Comparison of ENCODE assay signal across 10 mouse cellular contexts in genomic region chr11:60232441-60233058, GRCm38 (mm10). TPM values are rescaled to one million over a fixed set of nuclear protein-coding genes. Genes with fewer than 3 reads are reported as not detected.
A peak's percentile ranks its signal among the peaks of the same experiment; 100 is the strongest.
DNase-seq lines count a peak whose midpoint lies in the region; ATAC-seq lines count a peak whose summit lies in the region.
"Had no signal": no experiment of that assay in that cellular context is flagged by ENCODE, and none has a peak within 500 bp of the region (broad histone marks: within the 10 kb centered on the region; RNA-seq: fewer than 3 reads in every experiment).

No protein-coding gene starts in this region.

- 75% methylated on average over 14 of the region's 14 CpGs for WGBS in forebrain, embryonic 10.5 days
- 81% methylated on average over 14 of the region's 14 CpGs for WGBS in forebrain, embryonic 13.5 days
- 63% methylated on average over 14 of the region's 14 CpGs for WGBS in kidney, embryonic 16.5 days
- WGBS in kidney, embryonic 15.5 days: 67% methylated on average over 14 of the region's 14 CpGs
- WGBS in limb, embryonic 15.5 days: 71% methylated on average over 14 of the region's 14 CpGs

- no peaks in the 10 kb centered on the region for H3K36me3 ChIP-seq in forebrain, embryonic 10.5 days (replicated peaks)
- H3K36me3 ChIP-seq in forebrain, embryonic 13.5 days (ENCODE audit: poor library complexity, severe bottlenecking): peaks cover 35% of the 10 kb centered on the region
- H3K36me3 ChIP-seq in kidney, embryonic 16.5 days (ENCODE audit: insufficient read depth, low read length): 0 out of 2 replicates have a peak, but pooled peaks cover 7% of the 10 kb centered on the region
- H3K36me3 ChIP-seq in kidney, embryonic 15.5 days: peaks cover 18% of the 10 kb centered on the region; the same call in 1 of the 2 replicates
- H3K36me3 ChIP-seq in limb, embryonic 15.5 days: peaks cover 32% of the 10 kb centered on the region

- no peak overlapping the region for H3K9ac ChIP-seq in forebrain, embryonic 13.5 days
- H3K9ac ChIP-seq in kidney, embryonic 16.5 days (replicated peaks; ENCODE audit: low read length): 0 out of 2 replicates have a peak overlapping the region, but pooled peaks have one; percentile 22
- no peak overlapping the region for H3K9ac ChIP-seq in kidney, embryonic 15.5 days
- H3K9ac ChIP-seq in limb, embryonic 15.5 days: no peak overlapping the region
- H3K9ac ChIP-seq: hindbrain, embryonic 14.5 days had no signal

- no peak for ATAC-seq in forebrain, embryonic 13.5 days
- no peak for ATAC-seq in kidney, embryonic 16.5 days (ENCODE audit: low FRiP score, low TSS enrichment)
- no peak for ATAC-seq in kidney, embryonic 15.5 days (replicated peaks; ENCODE audit: low FRiP score)
- ATAC-seq in limb, embryonic 15.5 days (ENCODE audit: insufficient number of reproducible peaks, low FRiP score, low TSS enrichment, low read depth): no peak

- peaks cover 36% of the 10 kb centered on the region for H3K4me1 ChIP-seq in forebrain, embryonic 10.5 days
- peaks cover 8% of the 10 kb centered on the region for H3K4me1 ChIP-seq in forebrain, embryonic 13.5 days
- peaks cover 22% of the 10 kb centered on the region for H3K4me1 ChIP-seq in kidney, embryonic 16.5 days (ENCODE audit: insufficient read depth, low read length)
- H3K4me1 ChIP-seq in kidney, embryonic 15.5 days: peaks cover 41% of the 10 kb centered on the region
- H3K4me1 ChIP-seq in limb, embryonic 15.5 days: peaks cover 36% of the 10 kb centered on the region

- H3K27me3 ChIP-seq in forebrain, embryonic 10.5 days (ENCODE audit: poor library complexity, severe bottlenecking): no peaks in the 10 kb centered on the region
- H3K27me3 ChIP-seq in forebrain, embryonic 13.5 days: no peaks in the 10 kb centered on the region
- no peaks in the 10 kb centered on the region for H3K27me3 ChIP-seq in kidney, embryonic 16.5 days (ENCODE audit: insufficient read depth, low read length)
- no peaks in the 10 kb centered on the region for H3K27me3 ChIP-seq in kidney, embryonic 15.5 days
- H3K27me3 ChIP-seq in limb, embryonic 15.5 days: no peaks in the 10 kb centered on the region

- intact Hi-C loops in gastrocnemius, postnatal 14 days (cut with DNase I; ENCODE audit: low total_unique reads): no loop called here

- H3K27ac ChIP-seq in forebrain, embryonic 10.5 days: peak overlapping the region; percentile 45
- no peak overlapping the region for H3K27ac ChIP-seq in forebrain, embryonic 13.5 days
- H3K27ac ChIP-seq in kidney, embryonic 16.5 days (ENCODE audit: low read length): no peak overlapping the region
- H3K27ac ChIP-seq in kidney, embryonic 15.5 days: no peak overlapping the region
- peak overlapping the region; percentile 54 for H3K27ac ChIP-seq in limb, embryonic 15.5 days
- H3K27ac ChIP-seq: hindbrain, embryonic 14.5 days had no signal

- no peaks in the 10 kb centered on the region for H3K9me3 ChIP-seq in forebrain, embryonic 10.5 days
- no peaks in the 10 kb centered on the region for H3K9me3 ChIP-seq in forebrain, embryonic 13.5 days (replicated peaks)
- H3K9me3 ChIP-seq in kidney, embryonic 16.5 days (ENCODE audit: low read length): no peaks in the 10 kb centered on the region
- H3K9me3 ChIP-seq in kidney, embryonic 15.5 days (replicated peaks): no peaks in the 10 kb centered on the region
- no peaks in the 10 kb centered on the region for H3K9me3 ChIP-seq in limb, embryonic 15.5 days

- H3K4me3 ChIP-seq in forebrain, embryonic 10.5 days: no peak overlapping the region
- H3K4me3 ChIP-seq in forebrain, embryonic 13.5 days: no peak overlapping the region
- no peak overlapping the region for H3K4me3 ChIP-seq in kidney, embryonic 16.5 days (ENCODE audit: low read length)
- no peak overlapping the region for H3K4me3 ChIP-seq in kidney, embryonic 15.5 days (replicated peaks)
- no peak overlapping the region for H3K4me3 ChIP-seq in limb, embryonic 15.5 days

- no peak for DNase-seq in forebrain, embryonic 10.5 days (ENCODE audit: extremely low spot score, low spot score)
- DNase-seq in CD4-positive, CD25-positive, alpha-beta regulatory T cell, adult 2 months (ENCODE audit: low read depth, low spot score): peak; percentile 31
- no peak for DNase-seq in spleen, postnatal 14 days (ENCODE audit: low spot score in 2 of 2)
- DNase-seq in gastrocnemius, postnatal 14 days: no peak
- DNase-seq: right cerebral cortex, postnatal 14 days had no signal

- H3K4me2 ChIP-seq in forebrain, embryonic 13.5 days: no peak overlapping the region
- H3K4me2 ChIP-seq in kidney, embryonic 16.5 days (replicated peaks; ENCODE audit: low read depth, low read length): no peak overlapping the region
- no peak overlapping the region for H3K4me2 ChIP-seq in kidney, embryonic 15.5 days
- H3K4me2 ChIP-seq in limb, embryonic 15.5 days: no peak overlapping the region
- H3K4me2 ChIP-seq: hindbrain, embryonic 14.5 days had no signal

RNA-seq across cellular contexts. Expression of gene Srebf1, which starts 10.2 kb away (rescaled TPM):
- polyA plus RNA-seq in forebrain, embryonic 10.5 days (2016; fragmentation: Nextera tagmentation; extraction: Ambion mirVana): 59.3 and 66.1 TPM in 2 replicates
- polyA plus RNA-seq in forebrain, embryonic 13.5 days (2015; fragmentation: Nextera tagmentation; extraction: Ambion mirVana): 52.1 and 56.7 TPM in 2 replicates
- 51.3 and 62.2 TPM in 2 replicates for polyA plus RNA-seq in kidney, embryonic 16.5 days (2015; fragmentation: Nextera tagmentation; extraction: Ambion mirVana)
- 56.3 and 60.0 TPM in 2 replicates for polyA plus RNA-seq in kidney, embryonic 15.5 days (2015; fragmentation: Nextera tagmentation; extraction: Ambion mirVana)
- polyA plus RNA-seq in limb, embryonic 15.5 days (2015; fragmentation: Nextera tagmentation; extraction: Ambion mirVana): 66.5 and 70.3 TPM in 2 replicates
- 10 to 100 TPM; 20.9 to 24.5 TPM for total RNA-seq in gastrocnemius, postnatal 14 days (2021)

Comparison
In these comparisons a context has a peak if more than half of its experiments do, and no peak if none do; other contexts are left out.
1. H3K27ac ChIP-seq: peak in forebrain, embryonic 10.5 days (single experiment) and limb, embryonic 15.5 days (single experiment); none in forebrain, embryonic 13.5 days (single experiment), kidney, embryonic 16.5 days (single experiment) and kidney, embryonic 15.5 days (single experiment).